Mouse (Mus musculus) layer of hippocampus, adult 6 months (tissue): ENCODE data around the gene Ercc1. TPM values are rescaled to one million over a fixed set of nuclear protein-coding genes. Genes with fewer than 3 reads are reported as not detected.

Source experiments
- long read RNA-seq, 2 experiments: library from polyadenylated mRNA; unstranded; transcript quantifications; one replicate each; pipeline ENCODE4 v2.0.0; 2019 to 2020
- microRNA-seq: library from miRNA; unstranded; fragments of <30 nt; microRNA quantifications from one replicate; pipeline ENCODE4 v1.2.0, GENCODE M21; 2020
- polyA plus RNA-seq: library from polyadenylated mRNA; unstranded; fragments of <200 nt; fragmentation: Nextera tagmentation; gene quantifications from 2 replicates; pipeline ENCODE4 v1.2.3, GENCODE M21; 2021

Ercc1 gene
- 52.8 and 71.7 TPM in 2 replicates for polyA plus RNA-seq
- long read RNA-seq, experiment 1, transcript Ercc1-201 (10 exons, 1,375 nt): major isoform, 43 of 51 reads
- long read RNA-seq, experiment 1, partial matches to known transcripts: 3 of 51 reads
- long read RNA-seq, experiment 1, other reads (novel, unspliced or antisense): 4 of 51 reads
- long read RNA-seq, experiment 2, transcript Ercc1-201 (10 exons, 1,375 nt): major isoform, 29 of 46 reads
- long read RNA-seq, experiment 2, transcript Ercc1-203 (7 exons, 1,175 nt): minor isoform, 5 of 46 reads
- long read RNA-seq, experiment 2, partial matches to known transcripts: 3 of 46 reads
- long read RNA-seq, experiment 2, other reads (novel, unspliced or antisense): 8 of 46 reads

DNA sequence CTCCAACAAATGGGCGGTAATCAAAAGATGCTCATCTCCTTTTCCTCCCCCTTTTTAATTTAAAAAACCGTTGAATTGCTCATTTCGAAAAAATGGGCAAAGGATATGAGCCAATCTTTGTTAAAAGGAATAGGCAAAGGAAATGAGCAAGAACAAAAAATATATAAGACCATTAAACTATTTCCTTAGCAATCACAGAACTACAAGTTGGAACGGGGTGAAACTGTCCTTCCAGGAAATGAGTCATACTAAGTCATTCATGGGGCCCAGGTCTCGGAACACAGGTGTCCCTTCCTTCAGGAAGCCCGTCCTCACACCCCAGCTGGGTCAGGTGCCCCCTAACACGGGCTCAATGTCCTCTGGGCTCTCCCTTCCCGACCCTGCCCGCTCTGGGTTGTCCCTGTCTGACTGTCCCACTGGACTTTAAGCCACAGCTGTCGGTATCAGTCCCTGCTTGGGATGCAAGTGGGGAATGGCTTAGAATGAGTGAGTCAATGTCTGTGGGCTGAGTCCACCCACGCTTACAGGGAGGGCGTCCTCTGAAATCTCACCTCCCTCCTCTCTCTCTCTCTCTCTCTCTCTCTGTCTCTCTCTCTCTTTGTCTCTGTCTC is at the start of gene Ercc1:
TSS of gene Ercc1 (plus strand) at position 542 of the 611 bp plus-strand sequence.

DNA sequence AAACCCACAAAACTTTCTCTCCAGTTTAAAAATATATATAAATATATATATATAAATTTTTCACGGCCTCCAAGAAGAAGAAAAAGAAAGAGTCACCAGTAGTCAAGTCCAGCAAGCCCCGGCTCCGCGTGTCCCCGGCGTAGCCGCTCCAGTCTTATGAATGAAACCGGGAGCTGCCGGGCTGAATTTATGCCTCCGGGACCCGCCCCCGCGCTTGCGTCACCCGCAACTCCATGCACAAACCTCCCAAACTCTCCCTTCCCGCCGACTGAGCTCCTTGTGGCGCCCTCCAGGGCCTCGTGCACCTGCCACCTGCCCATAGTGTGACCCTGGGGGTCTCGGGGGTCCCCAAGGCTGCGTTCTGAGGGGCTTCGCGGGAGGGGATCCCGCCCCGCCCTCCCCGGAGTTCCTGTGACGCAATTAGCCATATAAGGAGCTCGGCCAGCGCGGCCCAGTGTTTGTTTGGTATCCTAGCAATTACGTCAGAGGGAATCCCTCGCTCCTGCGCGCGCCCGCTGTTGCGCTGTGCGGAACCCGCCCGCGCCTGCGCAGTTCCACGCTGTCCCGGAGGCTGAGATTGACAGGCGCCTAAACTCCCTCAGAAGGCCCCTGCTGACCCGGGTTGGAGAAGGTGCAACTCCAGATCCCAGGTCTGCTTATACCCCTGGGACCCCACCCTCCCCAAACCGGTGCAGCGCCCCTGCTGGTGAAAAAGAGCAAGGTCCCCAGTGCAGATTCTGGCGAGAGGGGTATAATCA is 34.5 kb upstream of the Ercc1 start, which contains the start of gene Fosb:
TSS of gene Fosb (minus strand) at position 168 of the 758 bp plus-strand sequence.

DNA sequence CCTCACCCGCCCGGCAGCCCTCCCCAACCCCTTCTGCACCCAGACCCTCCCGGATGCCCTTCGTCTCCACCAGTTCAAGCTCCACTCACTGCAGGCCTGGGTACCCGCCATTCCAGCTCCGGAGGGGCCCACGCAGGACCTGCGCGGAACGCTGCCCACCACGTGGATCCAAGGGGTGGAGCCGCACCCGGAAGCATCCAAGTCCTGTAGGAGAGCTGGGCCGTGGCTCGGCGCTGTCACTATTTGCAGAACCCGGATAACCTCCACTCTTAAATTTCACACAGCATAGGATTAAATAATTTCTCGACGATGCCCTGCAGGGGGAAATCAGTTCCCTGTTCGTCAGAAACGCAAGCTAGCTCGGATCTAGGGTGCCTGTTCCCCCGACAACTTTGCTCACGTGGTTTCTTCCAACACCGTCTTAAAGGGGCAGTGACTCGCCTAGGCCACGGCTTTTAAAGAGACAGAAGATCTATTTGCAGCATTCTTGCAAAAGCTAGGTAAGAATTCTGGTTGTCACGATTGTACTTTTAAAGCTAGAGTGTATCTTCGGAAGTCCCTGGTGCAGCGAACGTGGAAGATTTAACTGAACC is 14.8 kb downstream of the Ercc1 start, which contains the start of the genes Cd3eap and Ppp1r13l:
TSS of gene Cd3eap (minus strand) at position 185 of the 593 bp plus-strand sequence.
TSS of gene Ppp1r13l (plus strand) at position 451 of the 593 bp plus-strand sequence.

DNA sequence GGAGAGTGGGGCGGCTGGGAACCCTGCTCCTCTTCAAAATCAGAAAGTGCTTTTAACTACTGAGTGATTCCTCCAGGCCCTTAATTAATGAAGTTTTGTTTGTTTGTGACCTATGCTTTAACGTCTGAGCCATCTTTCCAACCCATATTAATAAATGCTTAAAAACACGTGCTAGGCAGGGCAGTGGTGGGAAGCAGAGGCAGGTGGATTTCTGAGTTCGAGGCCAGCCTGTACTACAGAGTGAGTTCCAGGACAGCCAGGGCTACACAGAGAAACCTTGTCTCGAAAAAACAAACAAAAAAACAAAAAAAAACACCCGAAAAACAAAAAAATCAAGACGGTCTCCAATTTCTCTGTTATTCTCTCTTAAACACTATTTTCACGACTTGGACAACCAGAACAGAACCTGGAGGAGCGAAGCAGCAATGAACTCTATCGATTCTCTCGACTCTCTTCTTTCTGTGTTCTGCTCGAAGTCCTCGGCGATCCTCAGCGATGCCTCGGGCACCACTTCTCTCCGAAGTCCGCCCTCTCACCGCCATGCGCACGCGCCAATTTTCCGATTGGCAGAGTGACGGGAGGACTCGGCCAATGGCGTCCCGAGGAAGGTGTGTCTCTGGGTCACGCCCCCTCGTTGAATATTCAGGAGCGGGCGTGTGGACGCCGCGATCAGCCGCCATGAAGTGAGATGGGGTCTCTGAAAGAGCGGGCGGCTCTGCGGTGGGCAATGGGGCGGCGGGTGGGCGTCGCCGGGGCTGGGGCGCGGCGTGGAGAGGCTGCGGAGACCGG is 37.0 kb downstream of the Ercc1 start, which contains the start of gene Ercc2:
TSS of gene Ercc2 (plus strand) at position 634 of the 789 bp plus-strand sequence.

DNA sequence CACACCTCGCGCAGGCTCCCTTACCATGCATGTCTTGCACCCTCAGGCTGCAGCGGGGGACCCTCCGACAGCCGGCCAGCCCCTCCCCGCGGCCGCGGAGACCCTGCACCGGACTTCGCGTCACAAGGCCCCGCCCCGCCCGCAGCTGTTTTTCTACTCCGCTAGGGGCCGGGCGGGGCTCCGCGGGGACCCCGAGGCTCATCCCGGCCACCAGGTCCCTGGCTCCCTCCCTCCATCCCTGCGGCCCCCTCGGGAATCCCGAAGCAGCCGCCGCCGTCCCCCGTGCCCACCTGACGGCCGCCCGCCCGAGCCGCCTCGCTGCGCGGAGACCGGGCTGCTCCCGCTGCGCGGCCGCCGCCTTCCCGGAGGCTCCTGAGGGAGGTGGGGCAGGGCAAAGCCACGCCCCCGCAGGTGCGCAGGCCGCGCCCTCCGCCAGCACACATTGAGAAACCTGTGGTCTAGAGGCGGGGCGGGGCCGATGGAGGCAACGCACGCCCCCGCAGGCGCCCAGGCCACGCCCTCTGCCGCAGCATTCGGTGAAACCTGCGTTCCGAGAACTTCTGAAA is 59.2 kb downstream of the Ercc1 start, which contains the start of gene Klc3:
TSS of gene Klc3 (minus strand) at position 374 of the 566 bp plus-strand sequence.

DNA sequence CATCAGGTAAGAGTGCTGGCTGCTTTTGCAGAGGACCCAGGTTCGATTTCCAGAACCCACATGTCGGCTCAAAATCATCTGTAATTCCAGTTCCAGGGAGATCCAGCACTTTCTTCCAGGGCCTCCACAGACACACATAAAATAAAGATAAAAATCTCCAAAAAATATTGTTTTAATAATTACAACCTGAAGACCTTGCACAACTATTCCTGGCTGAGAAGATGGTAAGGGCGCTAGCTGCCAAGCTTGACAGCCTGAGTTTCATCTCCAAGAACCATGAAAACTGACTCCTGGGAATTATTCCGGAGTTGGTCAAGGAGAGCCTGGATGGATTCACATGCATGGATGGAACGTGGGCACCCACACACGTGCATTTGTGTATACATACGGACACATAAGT is 59.9 kb downstream of the Ercc1 start, which contains the start of gene Ckm:
TSS of gene Ckm (plus strand) at position 301 of the 400 bp plus-strand sequence.

Small RNA genes within 50 kb of the gene (microRNA-seq; reads per million reads assigned to microRNA genes)
- gene Mir343: not detected

Other genes with a start within 250 kb of the Ercc1 start
- 0.10 and 0.23 TPM in 2 replicates for gene Gm4969, start 226.4 kb upstream of the Ercc1 start, polyA plus RNA-seq
- gene Fbxo46, start 224.9 kb upstream of the Ercc1 start, polyA plus RNA-seq: 7.0 and 8.7 TPM in 2 replicates
- gene Qpctl, start 195.5 kb upstream of the Ercc1 start, polyA plus RNA-seq: 13.3 and 14.4 TPM in 2 replicates
- gene Snrpd2, start 195.1 kb upstream of the Ercc1 start, polyA plus RNA-seq: 129 and 137 TPM in 2 replicates
- gene Gipr, start 178.7 kb upstream of the Ercc1 start, polyA plus RNA-seq: 0.13 TPM in 1 of 2 replicates, not detected in the other
- 6.0 and 6.1 TPM in 2 replicates for gene Eml2, start 168.4 kb upstream of the Ercc1 start, polyA plus RNA-seq
- gene Gpr4, start 132.2 kb upstream of the Ercc1 start, polyA plus RNA-seq: 1.5 and 2.0 TPM in 2 replicates
- gene Opa3, start 116.4 kb upstream of the Ercc1 start, polyA plus RNA-seq: 34.8 and 38.3 TPM in 2 replicates
- 1.1 and 1.2 TPM in 2 replicates for gene Vasp, start 73.0 kb upstream of the Ercc1 start, polyA plus RNA-seq
- 0.09 and 0.19 TPM in 2 replicates for gene Ppm1n, start 64.7 kb upstream of the Ercc1 start, polyA plus RNA-seq
- 20.0 and 22.4 TPM in 2 replicates for gene Rtn2, start 62.2 kb upstream of the Ercc1 start, polyA plus RNA-seq
- gene Fosb, start 34.7 kb upstream of the Ercc1 start, polyA plus RNA-seq: 0.60 and 0.80 TPM in 2 replicates
- gene Cd3eap, start 14.7 kb downstream of the Ercc1 start, polyA plus RNA-seq: 14.0 and 14.6 TPM in 2 replicates
- 0.53 and 1.9 TPM in 2 replicates for gene Ppp1r13l, start 15.0 kb downstream of the Ercc1 start, polyA plus RNA-seq
- 3.7 and 3.8 TPM in 2 replicates for gene Ercc2, start 37.2 kb downstream of the Ercc1 start, polyA plus RNA-seq
- gene Klc3, start 59.3 kb downstream of the Ercc1 start, polyA plus RNA-seq: 1.3 and 1.8 TPM in 2 replicates
- not detected in 2 replicates for gene Ckm, start 60.0 kb downstream of the Ercc1 start, polyA plus RNA-seq
- 6.5 and 8.2 TPM in 2 replicates for gene Mark4, start 114.0 kb downstream of the Ercc1 start, polyA plus RNA-seq
- 0.30 and 0.44 TPM in 2 replicates for gene Exoc3l2, start 118.6 kb downstream of the Ercc1 start, polyA plus RNA-seq
- 4.2 TPM in 2 replicates for gene Bloc1s3, start 163.6 kb downstream of the Ercc1 start, polyA plus RNA-seq
- 39.0 and 48.4 TPM in 2 replicates for gene Trappc6a, start 163.6 kb downstream of the Ercc1 start, polyA plus RNA-seq
- 1.1 and 1.4 TPM in 2 replicates for gene Nkpd1, start 173.1 kb downstream of the Ercc1 start, polyA plus RNA-seq
- 1.7 and 2.4 TPM in 2 replicates for gene Ppp1r37, start 218.3 kb downstream of the Ercc1 start, polyA plus RNA-seq
- 0.60 and 1.7 TPM in 2 replicates for gene Zfp296, start 232.5 kb downstream of the Ercc1 start, polyA plus RNA-seq
- 136 and 146 TPM in 2 replicates for gene Gemin7, start 232.8 kb downstream of the Ercc1 start, polyA plus RNA-seq